Mouse (Mus musculus) activated CD4-positive, CD25-positive, alpha-beta regulatory T cell, adult 4 months (primary cell): ENCODE measurements around the gene Rptn. TPM values are rescaled to one million over a fixed set of nuclear protein-coding genes. Genes with fewer than 3 reads are reported as not detected.

Experiments
- polyA plus RNA-seq, 2 experiments: library from polyadenylated mRNA; unstranded; fragments of 100-300 nt; shearing (Covaris generic); gene quantifications; one replicate each; pipeline ENCODE4 v1.2.1; 2017

Gene Rptn
- polyA plus RNA-seq, 2 experiments from 2014 or later, result 0.11 TPM; not detected in 1

Other genes starting within 250 kb of the Rptn start
- not detected for gene Crnn, start 248.9 kb upstream of the Rptn start, polyA plus RNA-seq
- gene Flg2, start 196.4 kb upstream of the Rptn start, polyA plus RNA-seq, result not detected
- gene Flg, start 120.2 kb upstream of the Rptn start, polyA plus RNA-seq, result not detected
- not detected for gene Hrnr, start 74.0 kb upstream of the Rptn start, polyA plus RNA-seq
- gene Tchh, start 48.6 kb downstream of the Rptn start, polyA plus RNA-seq, result not detected
- not detected for gene Tchhl1, start 75.1 kb downstream of the Rptn start, polyA plus RNA-seq
- 1,000 to 10,000 TPM; 1,103 to 1,136 TPM for gene S100a11, start 126.8 kb downstream of the Rptn start, polyA plus RNA-seq
- 1,000 to 10,000 TPM; 1,196 to 1,341 TPM for gene S100a10, start 161.4 kb downstream of the Rptn start, polyA plus RNA-seq